Mouse (Mus musculus) embryonic facial prominence, embryonic 14.5 days (tissue): ENCODE measurements around the gene Sfn. TPM values are rescaled to one million over a fixed set of nuclear protein-coding genes. Genes with fewer than 3 reads are reported as not detected.

Experiments
- ATAC-seq: fragments of 200-750 bp; cut with Nextera tagmentation; 2 replicates; pipeline ENCODE4 v1.8.0; 2017; ENCODE audit warnings: low read depth, moderate number of reproducible peaks, moderate TSS enrichment
- DNase-seq: peaks from one replicate; pipeline ENCODE4 v3.0.0-alpha.2; 2015; ENCODE audit warnings: low spot score
- H3K27ac ChIP-seq: fragments of 300-500 bp; sonication (generic); replicated peaks from 2 replicates; pipeline ENCODE4 v1.5.1; 2014; ENCODE audit warnings: low read depth, mild to moderate bottlenecking, low read length, moderate library complexity
- H3K27me3 ChIP-seq: fragments of 300-500 bp; sonication (generic); replicated peaks from 2 replicates; pipeline ENCODE4 v1.6.1; 2014; ENCODE audit warnings: low read length; ENCODE audit not compliant: control insufficient read depth, insufficient read depth
- H3K36me3 ChIP-seq: fragments of 300-500 bp; sonication (generic); 2 replicates; pipeline ENCODE4 v1.6.1; 2014; ENCODE audit warnings: low read length, mixed read lengths; ENCODE audit not compliant: control insufficient read depth, insufficient read depth
- H3K4me1 ChIP-seq: fragments of 300-500 bp; sonication (generic); 2 replicates; pipeline ENCODE4 v1.6.1; 2014; ENCODE audit warnings: antibody characterized with exemption, low read length; ENCODE audit not compliant: control insufficient read depth, insufficient read depth
- H3K4me2 ChIP-seq: fragments of 300-500 bp; sonication (generic); 2 replicates; pipeline ENCODE4 v1.6.1; 2014; ENCODE audit warnings: low read depth, mild to moderate bottlenecking, low read length, moderate library complexity, mixed read lengths
- H3K4me3 ChIP-seq: fragments of 300-500 bp; sonication (generic); 2 replicates; pipeline ENCODE4 v1.5.1; 2014; ENCODE audit warnings: low read depth, mild to moderate bottlenecking, low read length
- H3K9ac ChIP-seq: fragments of 300-500 bp; sonication (generic); 2 replicates; pipeline ENCODE4 v1.6.1; 2014; ENCODE audit warnings: low read depth, mild to moderate bottlenecking, low read length, moderate library complexity, mixed read lengths
- H3K9me3 ChIP-seq: fragments of 300-500 bp; sonication (generic); 2 replicates; pipeline ENCODE4 v1.6.1; 2016; ENCODE audit warnings: low read length; ENCODE audit not compliant: control insufficient read depth
- WGBS: fragments of 180-500 bp; shearing (Covaris S2); extraction: QIAGEN DNeasy Blood & Tissue Kit; methylation state at CpG from one replicate; pipeline ENCODE4 v1.1.7; 2014; 5-methylcytosine and 5-hydroxymethylcytosine counted together
- polyA plus RNA-seq: library from polyadenylated mRNA; unstranded; fragments of >200 nt; fragmentation: Nextera tagmentation; extraction: Ambion mirVana; gene quantifications from 2 replicates; pipeline ENCODE4 v1.2.1, GENCODE M21; 2014

The Sfn gene
- polyA plus RNA-seq, 1 experiment from 2014 or later = 129 TPM

DNA sequence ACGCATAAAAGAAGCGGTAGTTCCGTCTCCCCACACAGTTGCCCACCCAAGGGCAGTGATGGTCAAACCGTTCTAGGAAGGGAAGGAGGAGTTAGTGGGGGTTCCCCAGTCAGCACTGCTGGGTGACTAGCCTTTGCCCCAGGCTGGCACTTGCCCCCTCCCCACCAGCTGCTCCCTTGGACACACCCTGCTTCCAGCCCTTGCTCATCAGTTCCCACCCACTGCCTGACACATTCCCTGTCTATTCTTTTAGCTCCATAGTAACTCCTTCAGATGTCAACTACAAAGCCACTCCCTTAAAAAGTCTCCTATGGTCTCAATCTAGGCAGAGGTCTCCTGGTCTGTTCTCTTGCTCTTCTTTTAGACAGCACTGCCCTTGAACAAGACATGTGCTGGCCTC lies 11.9 kb upstream of the Sfn start:
- H3K4me3 ChIP-seq = no peak overlapping the region

DNA sequence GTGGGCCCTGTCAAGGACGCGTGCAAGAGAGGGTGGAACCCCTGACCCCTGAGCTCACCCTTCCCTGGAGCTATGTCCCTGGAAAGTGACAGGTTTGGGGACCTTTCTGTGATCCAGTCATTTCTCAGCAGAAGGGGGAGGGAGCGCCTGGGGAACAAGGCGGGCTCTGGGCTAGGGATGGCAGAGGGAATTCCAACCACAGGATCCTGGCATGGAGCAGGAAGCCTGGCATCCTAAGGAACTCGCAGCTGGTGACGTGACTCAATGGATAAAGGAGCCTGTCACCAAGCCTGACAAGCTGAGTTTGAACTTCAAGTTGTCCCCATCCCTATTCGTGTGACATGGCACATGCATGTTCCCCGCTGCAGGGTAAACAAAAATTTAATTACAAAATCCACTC lies 11.1 kb upstream of the Sfn start:
- Histone ChIP-seq H3K27me3 (no peaks in the 10 kb centered on the region), H3K27ac (no peak overlapping the region), H3K4me3 (no peak overlapping the region), H3K4me2 (no peak overlapping the region), H3K4me1 (no peaks in the 10 kb centered on the region), H3K36me3 (peaks cover 72% of the 10 kb centered on the region), H3K9me3 (peaks cover 10% of the 10 kb centered on the region), H3K9ac (no peak overlapping the region)
- no peak for DNase-seq
- 88% methylated on average over 8 of the region's 8 CpGs for WGBS
- no peak for ATAC-seq

More for the DNA sequence above, 11.9 kb upstream of the Sfn start:
- Histone ChIP-seq H3K9me3 (peaks cover 10% of the 10 kb centered on the region), H3K9ac (no peak overlapping the region), H3K36me3 (peaks cover 64% of the 10 kb centered on the region), H3K27ac (no peak overlapping the region), H3K4me1 (no peaks in the 10 kb centered on the region), H3K27me3 (no peaks in the 10 kb centered on the region), H3K4me2 (no peak overlapping the region)
- ATAC-seq = no peak
- WGBS = 90% methylated on average over 4 of the region's 4 CpGs
- no peak for DNase-seq

DNA sequence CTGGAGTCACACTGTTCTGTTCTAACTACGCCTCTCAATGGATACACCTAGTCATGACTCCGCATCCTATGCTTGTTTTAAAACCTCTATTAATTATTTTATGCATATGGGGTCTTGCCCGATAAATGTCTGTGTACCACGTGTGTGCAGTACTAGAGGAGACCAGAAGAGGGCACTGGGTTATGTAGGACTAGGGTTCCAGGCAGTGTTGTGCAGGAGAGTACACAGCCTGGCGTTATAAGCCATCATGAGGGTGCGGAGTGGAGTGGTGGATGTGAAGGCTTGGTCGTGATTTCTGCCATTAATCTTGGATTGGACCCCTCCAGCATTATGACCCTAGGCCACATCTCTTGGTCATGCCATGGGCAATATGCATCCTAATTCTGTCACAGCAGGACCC lies 10.4 kb upstream of the Sfn start:
- 97% methylated on average over 7 of the region's 7 CpGs for WGBS
- no peak overlapping the region for H3K27ac ChIP-seq
- no peak overlapping the region for H3K4me2 ChIP-seq
- no peak for DNase-seq
- no peaks in the 10 kb centered on the region for H3K4me1 ChIP-seq
- H3K4me3 ChIP-seq = no peak overlapping the region
- H3K27me3 ChIP-seq = no peaks in the 10 kb centered on the region
- ATAC-seq = no peak
- peaks cover 10% of the 10 kb centered on the region for H3K9me3 ChIP-seq
- H3K36me3 ChIP-seq = peaks cover 77% of the 10 kb centered on the region
- H3K9ac ChIP-seq = no peak overlapping the region

DNA sequence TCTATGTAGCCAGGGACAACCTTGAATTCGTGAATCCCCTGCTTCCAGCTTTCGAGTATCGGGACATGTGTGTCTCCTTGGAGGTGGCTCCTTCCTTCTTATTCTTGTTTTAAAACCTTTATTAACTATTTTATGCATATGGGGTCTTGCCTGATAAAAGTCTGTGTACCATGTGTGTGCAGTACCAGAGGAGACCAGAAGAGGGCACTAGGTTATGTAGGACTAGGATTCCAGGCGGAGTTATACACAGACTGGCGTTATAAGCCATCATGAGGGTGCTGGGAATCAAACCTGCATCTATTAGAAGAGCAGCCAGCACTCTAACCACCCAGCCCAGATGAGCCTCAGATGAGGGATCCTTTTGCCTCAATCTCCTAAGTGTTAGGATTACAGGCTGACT lies 9.8 kb upstream of the Sfn start:
- ATAC-seq (no peak), DNase-seq (no peak)
- H3K36me3 ChIP-seq = peaks cover 80% of the 10 kb centered on the region
- H3K27ac ChIP-seq = no peak overlapping the region
- H3K4me2 ChIP-seq = no peak overlapping the region
- 98% methylated on average over 5 of the region's 5 CpGs for WGBS
- no peak overlapping the region for H3K9ac ChIP-seq
- H3K4me3 ChIP-seq = no peak overlapping the region
- no peaks in the 10 kb centered on the region for H3K27me3 ChIP-seq
- H3K4me1 ChIP-seq = no peaks in the 10 kb centered on the region
- H3K9me3 ChIP-seq = peaks cover 10% of the 10 kb centered on the region

DNA sequence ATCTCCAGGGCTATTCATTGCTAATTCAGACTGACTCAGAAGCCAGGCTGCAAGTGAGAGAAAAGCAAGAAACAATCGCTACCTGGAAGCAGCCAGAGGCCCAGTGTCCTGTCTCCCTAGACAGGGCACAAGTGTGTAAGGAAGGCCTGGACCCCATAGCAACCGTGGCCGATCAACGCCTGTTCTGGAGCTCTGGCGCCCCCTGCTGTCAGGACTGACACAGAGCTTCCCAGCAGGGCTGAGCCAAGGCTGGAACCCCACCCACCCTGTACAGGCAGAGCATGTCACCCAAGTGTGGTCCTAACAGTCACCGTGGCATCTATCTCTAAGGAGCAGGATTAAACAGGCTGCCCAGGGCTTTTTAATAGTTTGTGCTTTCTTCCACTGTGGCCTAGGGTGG lies 7.8 kb upstream of the Sfn start:
- Histone ChIP-seq H3K27ac (no peak overlapping the region), H3K9ac (no peak overlapping the region), H3K4me2 (no peak overlapping the region), H3K4me1 (no peaks in the 10 kb centered on the region), H3K27me3 (no peaks in the 10 kb centered on the region), H3K4me3 (no peak overlapping the region), H3K36me3 (peaks cover 83% of the 10 kb centered on the region), H3K9me3 (peaks cover 10% of the 10 kb centered on the region)
- 20% methylated on average over 6 of the region's 6 CpGs for WGBS
- DNase-seq = peak; percentile 76
- 0 out of 2 replicates have a peak, but pooled peaks have one; percentile 58 for ATAC-seq

DNA sequence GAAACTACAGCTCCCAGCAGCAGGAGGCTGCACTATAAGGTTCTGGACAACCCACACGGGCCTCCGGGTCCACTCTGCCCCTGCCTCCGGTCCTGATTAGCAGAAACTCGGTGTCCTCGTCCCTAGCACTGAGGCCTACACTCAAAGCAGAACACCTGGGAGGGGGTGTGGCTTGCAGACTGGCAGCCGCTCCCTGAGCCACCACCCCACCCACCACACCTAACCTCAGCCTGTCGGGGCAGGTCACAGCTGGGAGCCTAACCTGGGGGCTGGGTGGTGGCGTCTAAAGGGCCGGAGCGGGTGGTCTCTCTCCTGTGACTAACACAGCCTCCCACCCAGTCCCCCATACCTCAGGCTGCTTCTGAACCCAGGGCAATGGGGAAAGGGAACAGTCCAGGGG lies 5.3 kb upstream of the Sfn start:
- peak overlapping the region; percentile 83 for H3K27ac ChIP-seq

DNA sequence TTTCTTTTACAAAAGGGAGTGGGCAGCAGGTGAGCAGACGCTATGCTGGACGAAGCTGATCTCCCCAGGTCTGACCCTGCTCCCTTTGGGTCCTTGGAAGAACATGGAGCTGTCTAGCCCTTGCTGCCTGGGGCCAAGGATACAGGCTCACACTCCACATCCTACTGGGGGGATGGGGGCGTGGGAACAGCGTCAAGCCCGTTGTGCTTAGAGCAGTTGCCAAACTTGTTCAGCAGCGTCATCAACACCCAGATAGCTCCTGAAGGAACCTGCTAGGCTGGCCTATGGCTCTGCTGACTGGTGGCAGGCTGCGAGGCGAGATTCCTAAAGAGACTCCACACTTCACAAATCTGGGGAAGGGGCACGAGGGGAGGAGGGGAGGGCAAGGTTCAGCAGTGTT lies 3.4 kb upstream of the Sfn start:
- no peak overlapping the region for H3K4me3 ChIP-seq
- peak overlapping the region; percentile 83 for H3K27ac ChIP-seq
- H3K27me3 ChIP-seq = peaks cover 15% of the 10 kb centered on the region
- H3K4me2 ChIP-seq = 0 out of 2 replicates have a peak overlapping the region, but pooled peaks have one; percentile 15
- 36% methylated on average over 9 of the region's 9 CpGs for WGBS
- peaks cover 55% of the 10 kb centered on the region; the same call in 1 of the 2 replicates for H3K36me3 ChIP-seq
- H3K9ac ChIP-seq = peak overlapping the region; percentile 16; the same call in 1 of the 2 replicates
- ATAC-seq (peak; percentile 79), DNase-seq (peak; percentile 90)
- H3K9me3 ChIP-seq = no peaks in the 10 kb centered on the region
- no peaks in the 10 kb centered on the region for H3K4me1 ChIP-seq

More for the DNA sequence above, 5.3 kb upstream of the Sfn start:
- H3K9me3 ChIP-seq = peaks cover 5% of the 10 kb centered on the region
- H3K4me2 ChIP-seq = no peak overlapping the region
- 77% methylated on average over 10 of the region's 10 CpGs for WGBS
- peaks cover 73% of the 10 kb centered on the region for H3K36me3 ChIP-seq
- H3K27me3 ChIP-seq = peaks cover 5% of the 10 kb centered on the region
- H3K9ac ChIP-seq = no peak overlapping the region
- DNase-seq (peak; percentile 45), ATAC-seq (no peak)
- H3K4me1 ChIP-seq = no peaks in the 10 kb centered on the region
- H3K4me3 ChIP-seq = no peak overlapping the region

DNA sequence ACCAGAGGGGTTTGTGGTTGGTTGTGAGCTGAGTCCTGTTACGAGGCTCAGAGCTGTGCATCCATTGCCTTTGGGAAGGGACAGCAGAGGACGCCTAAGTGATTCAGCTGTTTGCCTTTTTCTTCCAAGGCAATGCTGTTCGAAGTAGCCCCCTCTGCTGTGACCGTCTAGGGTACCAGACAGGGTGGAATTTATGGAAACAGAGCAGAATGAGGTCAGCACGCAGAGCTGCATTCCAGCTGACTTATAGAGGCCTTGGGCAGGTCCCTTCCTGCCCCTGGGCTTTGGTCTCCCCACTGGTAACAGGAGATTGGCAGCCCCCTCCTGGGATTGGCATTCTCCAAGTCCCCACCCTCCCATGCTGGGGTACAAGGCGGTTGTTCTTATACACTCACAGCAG lies 2.9 kb upstream of the Sfn start:
- peak; percentile 39; the same call in 1 of the 2 replicates for ATAC-seq
- Histone ChIP-seq H3K4me1 (no peaks in the 10 kb centered on the region), H3K9ac (no peak overlapping the region), H3K4me3 (no peak overlapping the region), H3K36me3 (peaks cover 50% of the 10 kb centered on the region; the same call in 1 of the 2 replicates), H3K27me3 (peaks cover 20% of the 10 kb centered on the region), H3K27ac (peak overlapping the region; percentile 83), H3K4me2 (0 out of 2 replicates have a peak overlapping the region, but pooled peaks have one; percentile 15), H3K9me3 (no peaks in the 10 kb centered on the region)
- 59% methylated on average over 6 of the region's 6 CpGs for WGBS
- DNase-seq = peak; percentile 82

DNA sequence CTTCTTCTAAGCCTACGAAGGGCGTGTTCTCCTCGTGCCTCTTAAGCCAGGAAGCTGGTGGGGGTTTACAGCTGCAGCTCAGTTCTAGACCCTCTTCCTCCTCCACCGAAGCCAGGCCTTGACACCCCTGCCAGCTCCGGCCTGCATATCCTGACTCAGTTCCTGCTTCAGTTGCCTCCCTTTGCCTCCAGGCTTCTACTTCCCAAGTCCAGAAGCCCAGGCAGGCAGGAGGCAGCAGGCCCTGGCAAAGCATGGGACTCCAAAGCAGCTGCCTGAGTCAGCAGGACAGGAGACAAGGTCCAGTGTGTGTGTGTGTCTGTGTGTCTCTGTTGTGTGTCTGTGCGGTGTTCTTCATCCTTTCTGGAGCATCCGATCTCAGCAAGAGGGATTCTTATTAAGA lies 2.2 kb upstream of the Sfn start:
- Histone ChIP-seq H3K27me3 (peaks cover 24% of the 10 kb centered on the region), H3K4me2 (no peak overlapping the region), H3K4me1 (peaks cover 3% of the 10 kb centered on the region; the same call in 1 of the 2 replicates), H3K27ac (no peak overlapping the region), H3K9me3 (no peaks in the 10 kb centered on the region), H3K36me3 (peaks cover 45% of the 10 kb centered on the region; the same call in 1 of the 2 replicates), H3K9ac (no peak overlapping the region), H3K4me3 (no peak overlapping the region)
- DNase-seq (no peak), ATAC-seq (no peak)
- 82% methylated on average over 7 of the region's 7 CpGs for WGBS
